Mouse (Mus musculus): ENCODE measurements around the gene Cc2d2a. TPM values are rescaled to one million over a fixed set of nuclear protein-coding genes. Genes with fewer than 3 reads are reported as not detected.

Gene Cc2d2a
- 6.9 and 8.0 TPM in 2 replicates for polyA plus RNA-seq (2015; fragmentation: Nextera tagmentation; extraction: Ambion mirVana)

DNA sequence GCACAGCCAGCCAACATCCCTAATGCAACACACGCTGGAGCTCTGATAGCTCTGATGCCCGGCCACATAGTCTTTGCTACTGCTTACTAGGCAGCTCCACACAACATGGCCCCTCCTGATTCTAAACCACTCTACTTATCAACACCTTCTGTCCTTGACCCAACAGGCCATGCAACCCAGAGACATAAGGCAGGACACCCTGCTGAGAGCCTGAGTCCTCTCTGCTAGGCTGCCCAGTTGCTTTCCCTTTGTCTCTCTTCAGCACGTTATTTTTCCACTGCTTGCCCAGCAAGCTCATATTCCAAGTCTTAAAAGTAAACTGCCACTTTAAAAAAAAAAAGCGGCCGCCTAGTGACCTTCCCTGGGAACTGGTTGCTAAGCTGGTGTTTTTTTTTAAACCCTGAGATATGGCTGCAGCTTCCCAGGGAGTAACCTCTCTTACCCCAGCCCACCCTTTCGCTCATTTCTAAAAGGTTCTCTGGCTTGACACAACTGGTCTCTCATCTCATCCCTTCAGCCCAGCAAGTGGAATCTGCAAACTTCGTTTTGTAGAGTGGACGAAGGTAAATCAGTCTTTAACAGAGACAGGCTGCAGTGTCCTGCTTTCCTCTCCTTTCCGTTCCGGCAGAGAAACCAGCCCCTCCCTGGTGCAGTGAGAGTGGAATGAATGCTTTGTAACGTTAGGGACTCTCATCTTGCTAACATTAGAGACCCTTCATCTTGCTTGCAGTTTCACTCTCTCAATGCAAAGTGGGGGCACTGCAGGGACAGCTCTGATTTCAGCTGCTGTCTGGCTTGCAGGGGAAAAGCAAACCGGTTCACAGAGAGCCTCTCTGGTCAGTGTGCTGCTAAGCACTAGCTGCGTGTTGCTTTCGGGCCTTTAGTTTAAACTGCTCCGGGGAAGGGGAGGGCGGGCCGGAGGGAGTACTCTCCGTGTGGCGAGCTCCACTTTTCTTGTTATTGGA is at the start of gene Cc2d2a:
Cc2d2a (plus strand) TSS at position 350 of the 965 bp plus-strand sequence.
- Histone ChIP-seq H3K9me3 (no peaks in the 10 kb centered on the region), H3K4me1 (replicated peaks) (peaks cover 27% of the 10 kb centered on the region), H3K4me2 (peak within 1 kb of the TSS; percentile 56), H3K9ac (peak within 1 kb of the TSS; percentile 47), H3K27me3 (no peaks in the 10 kb centered on the region), H3K27ac (replicated peaks) (peak within 1 kb of the TSS; percentile 89), H3K36me3 (no peaks in the 10 kb centered on the region), H3K4me3 (peak within 1 kb of the TSS; percentile 40)
- 4% methylated on average over 19 of the region's 19 CpGs for WGBS
- ATAC-seq (ENCODE audit: low FRiP score, low read depth): peak; percentile 87

DNA sequence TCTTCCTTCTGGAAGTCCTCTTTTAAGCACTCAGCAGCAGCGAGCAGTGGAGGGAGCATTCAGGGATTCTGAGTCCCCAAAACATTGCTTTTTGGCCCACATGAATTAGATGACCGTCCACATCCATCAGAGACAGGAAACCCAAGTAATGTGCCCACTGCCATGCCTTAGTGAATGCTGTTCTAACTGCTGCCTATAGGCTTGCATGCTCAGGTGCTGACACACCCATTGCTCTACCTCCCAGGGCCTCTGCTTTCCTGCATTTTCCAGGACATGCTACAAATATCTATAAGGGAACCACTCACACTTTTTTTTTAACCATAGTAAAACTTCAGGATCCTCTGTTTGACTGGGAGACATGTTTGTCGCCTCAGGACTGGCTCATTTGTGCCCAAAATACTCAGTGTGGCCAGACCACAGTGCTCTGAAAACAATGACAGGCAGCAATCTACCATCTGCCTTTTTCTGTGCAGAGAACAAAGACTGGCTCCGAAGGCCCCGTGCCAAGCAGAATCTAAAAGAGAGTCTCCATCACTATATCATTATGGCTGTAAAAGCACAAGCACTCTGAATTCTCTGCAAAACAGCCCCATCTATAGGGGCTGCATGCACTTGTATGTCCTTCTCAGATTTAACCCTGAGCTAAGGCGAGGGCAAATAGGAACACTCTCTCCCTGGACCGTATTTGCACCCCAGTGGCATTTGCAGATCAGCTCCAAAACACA is 40.4 kb upstream of the Cc2d2a start:
- ATAC-seq (ENCODE audit: low FRiP score, low read depth): peak; percentile 65
- Histone ChIP-seq H3K9ac (no peak overlapping the region), H3K27me3 (no peaks in the 10 kb centered on the region), H3K9me3 (no peaks in the 10 kb centered on the region), H3K27ac (replicated peaks) (peak overlapping the region; percentile 41; the same call in 1 of the 2 replicates), H3K4me3 (no peak overlapping the region), H3K4me1 (replicated peaks) (peaks cover 8% of the 10 kb centered on the region; the same call in 1 of the 2 replicates), H3K4me2 (no peak overlapping the region), H3K36me3 (no peaks in the 10 kb centered on the region)
- 55% methylated on average over 7 of the region's 7 CpGs for WGBS

DNA sequence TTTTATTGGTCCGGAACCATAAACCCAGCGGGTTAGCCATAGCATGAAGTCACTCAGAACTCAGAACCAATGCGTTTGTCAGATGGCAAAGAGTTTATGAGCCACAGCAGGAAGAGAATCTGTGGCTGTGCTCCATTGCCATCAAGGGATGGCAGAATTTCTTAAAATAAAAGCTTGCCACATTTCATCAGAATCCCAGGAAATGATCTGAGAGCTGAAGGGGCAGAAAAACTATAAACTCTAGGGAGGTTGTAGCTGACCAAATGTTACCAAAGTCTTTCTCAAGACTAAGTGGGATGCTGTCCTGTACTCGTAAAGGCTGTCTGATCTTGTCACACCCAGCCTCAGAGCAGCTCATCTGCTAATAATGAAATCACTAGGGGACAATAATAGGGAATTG is 36.7 kb upstream of the Cc2d2a start:
- H3K4me2 ChIP-seq: no peak overlapping the region
- H3K36me3 ChIP-seq: no peaks in the 10 kb centered on the region
- H3K4me3 ChIP-seq: no peak overlapping the region
- H3K9ac ChIP-seq: no peak overlapping the region
- H3K9me3 ChIP-seq: no peaks in the 10 kb centered on the region
- H3K4me1 ChIP-seq (replicated peaks): peaks cover 8% of the 10 kb centered on the region; the same call in 1 of the 2 replicates
- ATAC-seq (ENCODE audit: low FRiP score, low read depth): no peak
- H3K27me3 ChIP-seq: no peaks in the 10 kb centered on the region
- 81% methylated on average over 4 of the region's 4 CpGs for WGBS
- H3K27ac ChIP-seq (replicated peaks): no peak overlapping the region

DNA sequence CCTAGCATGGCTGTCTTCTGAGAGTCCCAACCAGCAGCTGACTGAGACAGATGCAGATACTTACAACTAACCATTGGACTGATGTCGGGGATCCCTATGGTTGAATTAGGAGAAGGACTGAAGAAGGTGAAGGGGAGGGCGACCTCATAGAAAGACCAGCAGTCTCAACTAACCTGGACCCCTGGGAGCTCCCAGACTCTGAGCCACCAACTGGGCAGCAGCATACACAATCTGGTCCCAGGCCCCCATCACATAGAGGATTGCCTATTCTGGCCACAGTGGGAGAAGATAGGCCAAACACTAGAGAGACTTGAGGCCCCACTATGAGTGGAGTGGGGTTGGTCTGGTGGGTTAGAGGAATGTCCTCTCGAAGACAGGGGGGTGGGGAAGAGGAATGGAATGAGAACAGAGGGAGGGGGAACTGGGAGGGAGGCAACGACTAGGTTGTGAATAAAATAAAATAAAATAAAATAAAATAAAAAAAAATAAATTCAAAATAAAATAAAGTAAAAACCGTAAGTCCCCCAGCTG is 28.0 kb upstream of the Cc2d2a start:
- no peaks in the 10 kb centered on the region for H3K9me3 ChIP-seq
- H3K4me1 ChIP-seq (replicated peaks): no peaks in the 10 kb centered on the region
- H3K4me3 ChIP-seq: no peak overlapping the region
- H3K27ac ChIP-seq (replicated peaks): no peak overlapping the region
- H3K27me3 ChIP-seq: no peaks in the 10 kb centered on the region
- no peak overlapping the region for H3K4me2 ChIP-seq
- no peak for ATAC-seq (ENCODE audit: low FRiP score, low read depth)
- H3K9ac ChIP-seq: no peak overlapping the region
- H3K36me3 ChIP-seq: no peaks in the 10 kb centered on the region
- 82% methylated on average over 5 of the region's 5 CpGs for WGBS

DNA sequence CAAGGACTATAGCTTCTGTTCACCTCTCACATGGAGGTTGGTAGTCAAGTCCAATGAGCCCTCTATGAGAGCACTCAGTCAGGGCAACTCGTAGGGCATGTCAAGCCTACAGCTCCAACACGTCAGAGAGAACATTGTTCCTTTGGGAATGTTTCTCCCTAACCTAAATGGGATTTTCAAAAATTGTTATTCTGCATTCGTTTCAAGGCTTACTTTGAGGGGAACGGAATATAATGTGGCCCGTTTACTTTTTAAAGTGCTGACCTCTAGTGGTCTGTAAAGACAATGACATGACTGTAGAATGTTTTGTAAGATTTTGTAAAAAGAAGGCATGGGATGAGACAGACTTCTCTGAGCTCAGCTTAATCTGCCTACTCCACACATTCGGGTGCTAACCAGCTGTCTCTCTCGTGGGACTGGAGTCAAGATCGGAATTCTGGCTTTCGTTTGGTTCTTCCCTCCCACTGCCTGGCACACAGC is 27.5 kb upstream of the Cc2d2a start:
- Histone ChIP-seq H3K27ac (replicated peaks) (no peak overlapping the region), H3K27me3 (no peaks in the 10 kb centered on the region), H3K4me2 (no peak overlapping the region), H3K36me3 (no peaks in the 10 kb centered on the region), H3K4me1 (replicated peaks) (no peaks in the 10 kb centered on the region), H3K4me3 (no peak overlapping the region), H3K9ac (no peak overlapping the region), H3K9me3 (no peaks in the 10 kb centered on the region)
- peak; percentile 68 for ATAC-seq (ENCODE audit: low FRiP score, low read depth)
- WGBS: 32% methylated on average over 9 of the region's 9 CpGs

DNA sequence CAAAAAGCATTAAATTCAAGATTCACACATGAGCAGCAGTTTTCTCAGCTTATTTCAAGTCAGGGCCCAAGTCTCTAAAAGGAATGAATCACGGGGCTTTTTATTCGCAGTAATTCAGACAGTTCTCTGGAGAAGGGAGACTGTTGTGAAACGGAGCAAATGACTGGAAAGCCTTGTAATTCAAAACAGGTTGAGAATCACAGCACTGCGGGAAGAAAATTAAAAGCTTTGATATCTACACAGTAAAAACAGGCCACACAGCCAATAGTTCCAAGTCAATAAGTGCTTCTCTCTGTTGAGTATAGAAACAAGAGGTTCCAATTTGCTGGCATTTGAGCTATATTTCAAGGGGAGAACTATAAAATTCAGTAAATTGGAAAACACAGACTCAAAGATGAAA is 17.1 kb upstream of the Cc2d2a start:
- Histone ChIP-seq H3K36me3 (no peaks in the 10 kb centered on the region), H3K4me3 (no peak overlapping the region), H3K9ac (no peak overlapping the region), H3K9me3 (no peaks in the 10 kb centered on the region), H3K27me3 (no peaks in the 10 kb centered on the region), H3K4me1 (replicated peaks) (no peaks in the 10 kb centered on the region), H3K4me2 (no peak overlapping the region), H3K27ac (replicated peaks) (no peak overlapping the region)
- no peak for ATAC-seq (ENCODE audit: low FRiP score, low read depth)
- 48% methylated on average over 4 of the region's 4 CpGs for WGBS

DNA sequence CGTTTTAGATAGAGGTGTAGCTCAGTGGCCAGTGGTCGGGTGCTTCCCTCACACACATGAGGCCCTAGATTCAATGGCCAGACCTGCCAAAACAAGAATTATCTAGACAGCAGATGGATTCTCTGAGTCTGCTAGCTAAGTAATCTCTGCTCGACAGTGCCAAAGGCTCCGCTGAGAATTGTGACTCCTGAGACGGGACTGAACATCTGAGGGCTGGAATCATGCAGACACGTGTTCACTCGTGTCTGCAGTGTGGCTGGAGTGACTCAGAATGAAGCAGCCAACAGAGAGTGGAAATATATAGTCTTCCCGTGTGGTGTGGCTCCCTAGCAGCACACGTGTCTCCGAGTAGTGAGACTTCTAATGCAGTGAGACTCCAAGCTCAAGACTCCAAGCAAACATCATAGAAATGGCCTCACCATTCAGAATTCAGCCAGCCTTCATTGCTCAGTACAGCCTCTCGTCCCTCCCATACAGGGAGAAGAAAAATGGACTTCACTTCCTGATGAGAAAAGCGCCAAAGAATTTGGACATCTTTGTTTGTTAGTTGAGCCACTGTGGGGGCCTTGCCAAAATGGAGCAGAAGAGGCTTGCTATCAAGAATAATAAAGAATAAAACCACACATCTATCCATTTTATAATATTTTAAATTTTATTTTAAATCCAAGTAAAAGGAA is 14.9 kb upstream of the Cc2d2a start:
- H3K9ac ChIP-seq: no peak overlapping the region
- no peaks in the 10 kb centered on the region for H3K27me3 ChIP-seq
- no peak overlapping the region for H3K4me3 ChIP-seq
- WGBS: 79% methylated on average over 12 of the region's 12 CpGs
- H3K27ac ChIP-seq (replicated peaks): no peak overlapping the region
- no peaks in the 10 kb centered on the region for H3K9me3 ChIP-seq
- no peaks in the 10 kb centered on the region for H3K4me1 ChIP-seq (replicated peaks)
- no peak overlapping the region for H3K4me2 ChIP-seq
- no peak for ATAC-seq (ENCODE audit: low FRiP score, low read depth)
- no peaks in the 10 kb centered on the region for H3K36me3 ChIP-seq

DNA sequence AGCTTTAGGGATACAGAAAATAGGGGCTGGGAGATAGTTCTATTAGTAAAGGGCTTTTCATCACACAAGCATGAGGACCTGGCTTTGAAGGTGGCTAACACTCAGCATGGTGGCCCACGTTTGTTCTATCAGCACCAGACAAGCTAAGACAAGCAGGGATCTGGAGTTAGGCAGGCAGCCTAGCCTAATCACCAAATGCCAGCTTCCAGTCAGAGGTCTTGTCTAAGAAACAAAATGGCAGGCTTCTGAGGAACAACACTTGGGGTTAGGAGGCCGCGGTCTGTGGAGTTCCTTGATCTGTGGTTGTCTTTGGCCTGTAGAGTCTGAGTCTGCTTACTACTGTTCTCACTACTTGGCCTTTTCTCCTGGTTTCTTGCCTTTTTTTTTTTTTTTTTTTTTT is 648 bp upstream of the Cc2d2a start:
- ATAC-seq (ENCODE audit: low FRiP score, low read depth): no peak
- WGBS: 92% methylated on average over 3 of the region's 3 CpGs
- H3K9ac ChIP-seq: no peak overlapping the region
- no peaks in the 10 kb centered on the region for H3K36me3 ChIP-seq
- peaks cover 27% of the 10 kb centered on the region for H3K4me1 ChIP-seq (replicated peaks)
- peak overlapping the region; percentile 56 for H3K4me2 ChIP-seq
- H3K27ac ChIP-seq (replicated peaks): peak overlapping the region; percentile 89
- no peaks in the 10 kb centered on the region for H3K27me3 ChIP-seq
- H3K9me3 ChIP-seq: no peaks in the 10 kb centered on the region
- no peak overlapping the region for H3K4me3 ChIP-seq

DNA sequence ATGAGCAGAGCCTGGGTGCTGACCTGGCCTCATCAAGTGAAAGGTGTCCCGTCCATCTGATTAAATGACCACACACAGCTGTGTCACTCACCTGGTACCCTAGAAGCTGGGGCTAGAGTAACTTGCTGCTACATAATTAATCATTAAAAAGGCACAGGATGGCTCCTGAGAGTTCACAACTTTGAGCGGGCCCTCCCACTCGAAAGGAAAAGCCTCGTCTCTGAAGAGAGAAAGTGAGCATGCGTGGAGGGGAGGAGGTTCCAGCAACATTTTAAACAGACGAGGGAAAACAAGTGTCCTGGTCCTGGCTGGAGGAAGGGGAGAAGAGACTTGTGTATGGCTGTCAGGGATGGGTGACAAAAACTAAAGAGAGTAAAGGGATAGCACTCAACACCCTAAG is 1.4 kb downstream of the Cc2d2a start:
- WGBS: 53% methylated on average over 6 of the region's 6 CpGs
- H3K36me3 ChIP-seq: no peaks in the 10 kb centered on the region
- peaks cover 27% of the 10 kb centered on the region for H3K4me1 ChIP-seq (replicated peaks)
- no peak for ATAC-seq (ENCODE audit: low FRiP score, low read depth)
- H3K4me2 ChIP-seq: peak overlapping the region; percentile 56
- H3K9ac ChIP-seq: peak overlapping the region; percentile 29; the same call in 1 of the 2 replicates
- no peaks in the 10 kb centered on the region for H3K27me3 ChIP-seq
- peak overlapping the region; percentile 40; the same call in 1 of the 2 replicates for H3K4me3 ChIP-seq
- no peaks in the 10 kb centered on the region for H3K9me3 ChIP-seq
- no peak overlapping the region for H3K27ac ChIP-seq (replicated peaks)

DNA sequence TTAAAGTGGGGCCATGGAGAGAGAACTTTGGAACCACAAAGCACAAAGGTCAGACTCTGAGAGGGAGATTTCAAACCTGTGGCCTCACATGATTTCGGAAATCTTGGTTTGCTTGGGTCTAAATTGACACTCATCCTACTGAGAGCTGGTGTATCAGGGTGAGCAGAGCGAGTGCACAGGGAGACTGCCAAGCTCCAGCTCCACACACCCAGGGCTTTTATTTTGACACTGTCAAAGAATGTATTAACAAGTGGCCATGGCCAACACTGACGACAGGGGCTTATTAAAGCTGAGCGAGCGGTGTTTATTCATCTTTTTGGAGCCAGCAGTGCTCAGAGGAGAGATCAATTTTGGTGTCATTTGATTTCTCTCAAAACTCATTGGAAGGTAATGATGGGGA is 3.0 kb downstream of the Cc2d2a start:
- Histone ChIP-seq H3K4me3 (peak overlapping the region; percentile 19), H3K27ac (replicated peaks) (no peak overlapping the region), H3K4me1 (replicated peaks) (peaks cover 27% of the 10 kb centered on the region), H3K9ac (no peak overlapping the region), H3K4me2 (peak overlapping the region; percentile 43), H3K9me3 (no peaks in the 10 kb centered on the region), H3K27me3 (no peaks in the 10 kb centered on the region), H3K36me3 (no peaks in the 10 kb centered on the region)
- ATAC-seq (ENCODE audit: low FRiP score, low read depth): no peak
- 21% methylated on average over 5 of the region's 5 CpGs for WGBS

DNA sequence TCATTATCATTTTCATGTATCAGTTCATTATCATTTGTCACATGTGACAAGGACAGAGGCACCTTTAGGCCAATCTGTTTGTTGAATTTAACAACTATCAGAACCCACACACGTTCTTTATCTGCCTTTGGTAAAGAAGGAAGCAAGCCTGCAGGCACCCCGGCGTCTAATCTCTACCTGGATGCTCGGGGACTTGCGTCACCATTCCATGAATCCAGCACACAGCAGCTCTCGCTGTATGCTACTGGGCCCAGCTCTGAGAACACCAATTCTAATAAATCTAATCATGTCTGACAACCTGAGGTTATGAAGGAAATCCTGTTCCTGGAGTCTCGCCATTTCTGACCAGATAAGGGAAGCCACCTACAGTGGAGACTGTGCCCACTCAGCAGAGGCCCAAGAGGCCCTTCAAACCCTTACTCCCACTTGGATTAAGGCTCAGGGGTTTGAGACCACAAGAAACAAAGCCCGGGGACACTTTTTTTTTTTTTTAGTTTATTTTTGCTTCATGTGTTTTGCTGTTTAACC is 7.0 kb downstream of the Cc2d2a start:
- ATAC-seq (ENCODE audit: low FRiP score, low read depth): no peak

More for the DNA sequence above, 7.0 kb downstream of the Cc2d2a start:
- Histone ChIP-seq H3K36me3 (no peaks in the 10 kb centered on the region), H3K27ac (replicated peaks) (no peak overlapping the region), H3K9me3 (no peaks in the 10 kb centered on the region), H3K4me1 (replicated peaks) (peaks cover 20% of the 10 kb centered on the region), H3K4me2 (no peak overlapping the region), H3K9ac (no peak overlapping the region), H3K27me3 (no peaks in the 10 kb centered on the region), H3K4me3 (no peak overlapping the region)
- 79% methylated on average over 8 of the region's 8 CpGs for WGBS
